Mouse (Mus musculus): ENCODE measurements around the gene Fam208b.

- TF ChIP-seq EP300 (IDR thresholded peaks at IDR 0.05; ENCODE audit: low read depth) (no peak), CTCF (IDR thresholded peaks at IDR 0.05; ENCODE audit: low read depth) (no peak)
Observed at GRCm38 (mm10) chr13:3563953-3564352, 47.0 kb downstream of the Fam208b start.
